8 mouse cellular contexts compared by ENCODE assay signal in the genomic region with DNA sequence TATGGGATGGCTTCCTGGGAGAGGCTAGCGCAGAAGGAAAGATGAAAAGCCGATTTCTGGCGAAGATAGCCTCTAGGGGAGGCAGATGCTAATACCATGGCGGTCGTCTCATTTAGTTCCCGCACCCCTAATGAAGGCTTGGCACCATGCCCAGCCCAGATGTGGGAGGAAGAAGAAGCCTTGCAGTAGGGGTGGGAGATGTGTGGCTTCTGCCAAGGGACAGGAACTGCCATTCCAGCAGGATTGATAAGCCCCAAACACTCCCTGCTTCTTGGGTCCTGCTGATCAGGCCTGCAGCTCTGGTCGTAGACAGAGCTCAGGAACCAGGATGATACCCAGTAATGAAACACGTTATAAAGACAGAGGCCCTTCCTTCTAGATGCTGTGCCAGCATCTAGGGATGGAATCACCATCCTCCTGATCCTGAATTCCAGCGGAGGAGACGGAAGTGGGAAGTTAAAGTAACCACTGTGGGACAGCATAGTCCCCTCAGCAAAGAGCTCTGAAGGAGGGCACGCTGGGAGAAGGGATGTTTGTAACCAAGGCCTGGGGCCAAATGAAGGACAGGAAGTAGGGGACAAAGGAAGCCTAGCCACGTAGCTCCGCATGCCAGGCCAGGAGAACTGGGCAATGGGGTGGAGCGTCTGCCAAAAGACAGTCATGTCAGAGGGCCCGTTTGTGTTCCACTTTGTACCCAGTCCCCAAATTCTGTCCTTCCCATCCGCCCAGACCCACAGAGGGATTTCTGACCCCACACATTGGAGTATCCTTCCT. TPM values are rescaled to one million over a fixed set of nuclear protein-coding genes. Genes with fewer than 3 reads are reported as not detected.
DNase-seq lines count a peak whose midpoint lies in the region; ATAC-seq lines count a peak whose summit lies in the region.

No protein-coding gene starts in this region.

- H3K4me3 ChIP-seq in hindbrain, embryonic 14.5 days (replicated peaks; ENCODE audit: low read length): peak overlapping the region; percentile 83
- no peak overlapping the region for H3K4me3 ChIP-seq in liver, embryonic 13.5 days (replicated peaks)

- no peaks in the 10 kb centered on the region for H3K36me3 ChIP-seq in hindbrain, embryonic 14.5 days (replicated peaks; ENCODE audit: control insufficient read depth, insufficient read depth)
- H3K36me3 ChIP-seq in liver, embryonic 13.5 days: no peaks in the 10 kb centered on the region

- H3K27me3 ChIP-seq in hindbrain, embryonic 14.5 days (ENCODE audit: control insufficient read depth, insufficient read depth, low read length): no peaks in the 10 kb centered on the region
- H3K27me3 ChIP-seq in liver, embryonic 13.5 days: peaks cover 73% of the 10 kb centered on the region

- H3K27ac ChIP-seq in hindbrain, embryonic 14.5 days: peak overlapping the region; percentile 93
- H3K27ac ChIP-seq in liver, embryonic 13.5 days: peak overlapping the region; percentile 20; the same call in 1 of the 2 replicates

- H3K9me3 ChIP-seq in hindbrain, embryonic 14.5 days (ENCODE audit: control insufficient read depth, low read length): no peaks in the 10 kb centered on the region
- no peaks in the 10 kb centered on the region for H3K9me3 ChIP-seq in liver, embryonic 13.5 days (replicated peaks)

- H3K4me1 ChIP-seq in hindbrain, embryonic 14.5 days (replicated peaks; ENCODE audit: control insufficient read depth, insufficient read depth, low read length): peaks cover 33% of the 10 kb centered on the region
- H3K4me1 ChIP-seq in liver, embryonic 13.5 days (replicated peaks): no peaks in the 10 kb centered on the region

- 35% methylated on average over 16 of the region's 16 CpGs for WGBS in hindbrain, embryonic 14.5 days
- WGBS in liver, embryonic 13.5 days (ENCODE audit: insufficient replicate concordance): 53% methylated on average over 16 of the region's 16 CpGs

- H3K9ac ChIP-seq in hindbrain, embryonic 14.5 days: peak overlapping the region; percentile 91
- no peak overlapping the region for H3K9ac ChIP-seq in liver, embryonic 13.5 days

- DNase-seq in adrenal gland, adult (ENCODE audit: inconsistent age in 2 of 2, low spot score in 1 of 2): peak; percentile 45 to 80
- DNase-seq in adrenal gland, postnatal 4 days (ENCODE audit: low spot score in 2 of 2): no peak
- DNase-seq in retina, postnatal 1 day: peak; percentile 83
- no peak for DNase-seq in retina, embryonic 14.5 days (ENCODE audit: low spot score)
- DNase-seq in hindbrain, embryonic 14.5 days (ENCODE audit: low spot score): peak; percentile 73
- no peak for DNase-seq in liver, embryonic 13.5 days
- peak; percentile 69 for DNase-seq in right cerebral cortex, postnatal 14 days
- no peak for DNase-seq in yolk sac, embryonic 10.5 days (ENCODE audit: low spot score)

- peak overlapping the region; percentile 93 for H3K4me2 ChIP-seq in hindbrain, embryonic 14.5 days (replicated peaks)
- H3K4me2 ChIP-seq in liver, embryonic 13.5 days: peak overlapping the region; percentile 70

- peak; percentile 9; the same call in 1 of the 2 replicates for ATAC-seq in hindbrain, embryonic 14.5 days (ENCODE audit: low FRiP score)
- no peak for ATAC-seq in liver, embryonic 13.5 days (ENCODE audit: low read depth)

RNA-seq across cellular contexts. Expression of a gene that starts 2.2 kb away (rescaled TPM):
- 10 to 100 TPM; 44.3 to 47.4 TPM for total RNA-seq in adrenal gland, postnatal 4 days (2021)
- 25.7 and 28.5 TPM in 2 replicates for polyA plus RNA-seq in hindbrain, embryonic 14.5 days (2014; fragmentation: Nextera tagmentation; extraction: Ambion mirVana)
- polyA plus RNA-seq in liver, embryonic 13.5 days (2015; fragmentation: Nextera tagmentation; extraction: Ambion mirVana): 1.5 and 1.7 TPM in 2 replicates

RNA-seq across cellular contexts. Expression of a gene that starts 16.3 kb away (rescaled TPM):
- 10 to 100 TPM; 29.0 to 34.2 TPM for total RNA-seq in adrenal gland, postnatal 4 days (2021)
- polyA plus RNA-seq in hindbrain, embryonic 14.5 days (2014; fragmentation: Nextera tagmentation; extraction: Ambion mirVana): 44.5 and 50.2 TPM in 2 replicates
- 1.1 and 1.2 TPM in 2 replicates for polyA plus RNA-seq in liver, embryonic 13.5 days (2015; fragmentation: Nextera tagmentation; extraction: Ambion mirVana)

RNA-seq across cellular contexts. Expression of a gene that starts 19.7 kb away (rescaled TPM):
- 100 to 1,000 TPM; 150 to 158 TPM for total RNA-seq in adrenal gland, postnatal 4 days (2021)
- 196 and 222 TPM in 2 replicates for polyA plus RNA-seq in hindbrain, embryonic 14.5 days (2014; fragmentation: Nextera tagmentation; extraction: Ambion mirVana)
- polyA plus RNA-seq in liver, embryonic 13.5 days (2015; fragmentation: Nextera tagmentation; extraction: Ambion mirVana): 103 and 104 TPM in 2 replicates

RNA-seq across cellular contexts. Expression of a gene that starts 35.9 kb away (rescaled TPM):
- total RNA-seq in adrenal gland, postnatal 4 days (2021): 100 to 1,000 TPM; 503 to 527 TPM
- 897 and 1,000 TPM in 2 replicates for polyA plus RNA-seq in hindbrain, embryonic 14.5 days (2014; fragmentation: Nextera tagmentation; extraction: Ambion mirVana)
- polyA plus RNA-seq in liver, embryonic 13.5 days (2015; fragmentation: Nextera tagmentation; extraction: Ambion mirVana): 633 and 650 TPM in 2 replicates

RNA-seq across cellular contexts. Expression of a gene that starts 36.0 kb away (rescaled TPM):
- total RNA-seq in adrenal gland, postnatal 4 days (2021): 10 to 100 TPM; 56.7 to 61.6 TPM
- polyA plus RNA-seq in hindbrain, embryonic 14.5 days (2014; fragmentation: Nextera tagmentation; extraction: Ambion mirVana): 31.3 and 32.3 TPM in 2 replicates
- polyA plus RNA-seq in liver, embryonic 13.5 days (2015; fragmentation: Nextera tagmentation; extraction: Ambion mirVana): 2.5 and 4.1 TPM in 2 replicates

Comparison
In these comparisons a context has a peak if more than half of its experiments do, and no peak if none do; other contexts are left out.
1. DNase-seq: peak in adrenal gland, adult (2 of 2), retina, postnatal 1 day (single experiment), hindbrain, embryonic 14.5 days (single experiment) and right cerebral cortex, postnatal 14 days (single experiment); none in adrenal gland, postnatal 4 days (0 of 2), retina, embryonic 14.5 days (single experiment), liver, embryonic 13.5 days (single experiment) and yolk sac, embryonic 10.5 days (single experiment).
2. RNA of a gene that starts 2.2 kb away (polyA plus RNA-seq): 25.7 to 28.5 TPM in hindbrain, embryonic 14.5 days; 1.5 to 1.7 TPM in liver, embryonic 13.5 days; every median in the first group is over 10 times any median in the second.
3. RNA of a gene that starts 16.3 kb away (polyA plus RNA-seq): 44.5 to 50.2 TPM in hindbrain, embryonic 14.5 days; 1.1 to 1.2 TPM in liver, embryonic 13.5 days; every median in the first group is over 10 times any median in the second.